Mouse (Mus musculus): ENCODE results near the gene Gm5105.

DNA sequence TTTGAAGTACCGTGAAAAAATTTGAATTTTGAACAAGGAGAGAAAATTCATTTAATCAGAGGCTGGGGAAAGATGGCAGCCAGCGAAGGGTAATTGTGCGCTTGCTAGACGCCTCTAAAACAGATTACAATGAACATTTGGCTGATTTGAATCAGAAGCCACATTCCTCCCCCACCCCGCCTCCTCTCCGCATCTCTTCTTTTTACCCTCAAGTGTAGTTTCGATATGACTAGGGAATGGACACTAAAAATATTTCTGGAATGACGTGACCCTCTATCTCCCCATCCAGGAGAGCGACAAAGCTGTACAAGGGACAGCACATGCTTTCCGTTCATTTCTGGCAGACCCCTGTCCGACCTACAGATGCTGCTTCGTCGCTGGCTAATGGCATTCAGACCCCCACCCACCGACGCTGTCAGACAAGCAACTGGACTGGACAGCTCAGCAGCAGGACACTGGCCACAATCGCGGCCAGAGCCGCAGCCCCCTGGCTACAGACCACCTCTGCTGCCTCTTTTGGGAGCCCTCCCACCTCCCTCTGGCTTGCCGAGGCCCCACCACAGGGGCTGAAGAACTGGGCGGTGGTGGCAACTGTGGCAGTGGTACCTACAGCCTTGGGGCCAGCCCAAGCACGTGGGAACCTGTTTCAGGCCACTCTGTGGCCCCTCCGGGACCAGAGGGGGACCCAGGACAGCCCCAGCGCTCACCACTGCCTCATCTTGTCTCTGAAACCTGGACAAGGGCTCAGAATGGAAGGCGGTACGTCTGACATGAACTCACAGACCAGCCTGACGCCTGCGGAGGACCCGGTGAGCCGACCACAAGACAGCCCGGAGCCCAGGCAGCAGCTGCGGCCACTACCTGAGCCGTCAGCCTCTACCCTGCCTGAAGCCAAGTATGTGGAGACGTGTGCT is 2.2 kb downstream of the Gm5105 start, which contains the start of gene 1110002E22Rik:
- no peak for TF ChIP-seq GATA1 (IDR thresholded peaks at IDR 0.05; ENCODE audit: low read length)
- no peak for TF ChIP-seq TAL1 (IDR thresholded peaks at IDR 0.05; ENCODE audit: low read length)
